Mouse (Mus musculus): ENCODE data around the gene Pard3b. TPM values are rescaled to one million over a fixed set of nuclear protein-coding genes. Genes with fewer than 3 reads are reported as not detected.

Gene Pard3b
- polyA plus RNA-seq, 1 experiment = 0.12 TPM

DNA sequence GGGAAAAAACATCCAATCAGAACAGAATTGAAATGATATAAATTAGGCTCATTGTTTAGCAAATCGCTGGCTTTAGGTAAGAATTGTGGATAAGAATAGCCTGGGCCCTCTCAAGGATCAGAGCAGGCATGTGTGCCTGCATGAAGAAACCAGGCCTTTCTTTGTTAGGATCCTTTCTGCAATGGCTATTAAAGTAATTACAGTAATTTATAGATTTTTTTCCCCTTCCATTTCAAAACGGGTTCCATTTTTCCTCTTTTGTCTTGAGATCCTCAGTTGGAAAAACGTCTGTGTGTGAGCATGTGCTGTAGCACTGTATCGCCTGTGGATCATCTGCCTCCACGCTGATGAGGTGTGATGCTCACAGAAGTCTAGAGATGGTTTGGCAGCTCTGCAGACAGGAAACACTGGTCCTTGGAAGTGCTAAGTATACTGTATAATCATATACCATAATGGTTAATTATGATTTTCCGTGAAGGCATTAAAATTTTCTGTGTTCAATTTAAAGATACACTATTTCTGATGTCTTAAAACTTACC is 198.5 kb downstream of the Pard3b start:
- Histone ChIP-seq H3K4me1 (ENCODE audit: control insufficient read depth, insufficient read depth, low read length) (no peaks in the 10 kb centered on the region), H3K4me3 (ENCODE audit: insufficient read depth, low read length) (no peak overlapping the region), H3K27ac (ENCODE audit: insufficient read depth, low read depth, low read length) (no peak overlapping the region)
- TF ChIP-seq POLR2A (IDR thresholded peaks at IDR 0.05; ENCODE audit: borderline replicate concordance, low read depth, low read length) = no peak

DNA sequence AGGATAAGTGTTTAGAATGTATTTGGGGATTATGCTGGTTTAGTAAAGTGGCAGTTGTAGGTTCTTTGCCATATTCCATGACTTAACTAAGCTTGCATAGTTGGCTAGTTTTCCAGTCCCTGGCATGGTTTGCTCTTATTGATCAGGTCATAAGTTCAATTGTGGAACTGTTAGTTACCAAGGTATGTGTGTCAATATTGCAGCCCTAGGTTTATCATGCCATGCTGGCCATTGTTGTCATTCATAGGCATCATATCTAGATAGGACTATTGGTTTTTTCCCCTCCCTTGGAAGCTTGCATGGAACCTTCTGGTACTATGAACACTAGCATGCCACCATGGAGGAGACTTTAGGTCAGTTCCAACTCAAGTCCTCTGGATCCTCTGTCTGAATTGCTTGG is 208.0 kb downstream of the Pard3b start:
- H3K4me3 ChIP-seq (ENCODE audit: insufficient read depth, low read length) = no peak overlapping the region
- no peak for TF ChIP-seq POLR2A (IDR thresholded peaks at IDR 0.05; ENCODE audit: borderline replicate concordance, low read depth, low read length)
- no peak for TF ChIP-seq CTCF (IDR thresholded peaks at IDR 0.05; ENCODE audit: low read depth, low read length)
- no peak overlapping the region for H3K27ac ChIP-seq (ENCODE audit: insufficient read depth, low read depth, low read length)
- H3K4me1 ChIP-seq (ENCODE audit: control insufficient read depth, insufficient read depth, low read length) = no peaks in the 10 kb centered on the region

GRCm38 (mm10) chr1:61849029-61849714 is 210.5 kb downstream of the Pard3b start:
- H3K27ac ChIP-seq (ENCODE audit: insufficient read depth, low read depth, low read length) = no peak overlapping the region
- H3K4me3 ChIP-seq (ENCODE audit: insufficient read depth, low read length) = no peak overlapping the region
- no peak for TF ChIP-seq POLR2A (IDR thresholded peaks at IDR 0.05; ENCODE audit: borderline replicate concordance, low read depth, low read length)
- no peak for TF ChIP-seq CTCF (IDR thresholded peaks at IDR 0.05; ENCODE audit: low read depth, low read length)
- H3K4me1 ChIP-seq (ENCODE audit: control insufficient read depth, insufficient read depth, low read length) = no peaks in the 10 kb centered on the region

- no peaks in the 10 kb centered on the region for H3K4me1 ChIP-seq (ENCODE audit: control insufficient read depth, insufficient read depth, low read length)
- TF ChIP-seq CTCF (IDR thresholded peaks at IDR 0.05; ENCODE audit: low read depth, low read length) = no peak
- TF ChIP-seq POLR2A (IDR thresholded peaks at IDR 0.05; ENCODE audit: borderline replicate concordance, low read depth, low read length) = no peak
- no peak overlapping the region for H3K4me3 ChIP-seq (ENCODE audit: insufficient read depth, low read length)
Measured at GRCm38 (mm10) chr1:61850471-61850870, 211.8 kb downstream of the Pard3b start.

DNA sequence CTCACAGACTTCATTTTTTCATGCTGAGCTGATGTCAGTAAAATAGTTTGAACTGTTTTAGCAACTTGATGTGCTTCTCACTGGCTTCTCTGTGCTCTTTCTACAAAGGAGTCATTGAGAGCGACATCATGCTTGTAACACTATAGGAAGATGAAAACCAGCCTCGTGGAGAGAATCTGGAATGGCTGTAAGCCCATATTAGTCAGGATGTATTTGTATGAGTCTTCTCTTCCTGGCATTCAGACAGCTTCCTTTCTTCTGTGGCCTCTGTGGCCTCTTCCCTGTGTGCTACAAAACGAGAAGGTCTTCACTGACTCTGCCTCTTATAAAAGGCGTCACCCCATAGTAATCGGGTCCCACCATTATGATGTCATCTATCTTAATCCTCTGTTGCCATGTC is 212.6 kb downstream of the Pard3b start:
- TF ChIP-seq CTCF (IDR thresholded peaks at IDR 0.05; ENCODE audit: low read depth, low read length) (no peak), POLR2A (IDR thresholded peaks at IDR 0.05; ENCODE audit: borderline replicate concordance, low read depth, low read length) (no peak)

More at GRCm38 (mm10) chr1:61850471-61850870, 211.8 kb downstream of the Pard3b start:
- H3K27ac ChIP-seq (ENCODE audit: insufficient read depth, low read depth, low read length) = no peak overlapping the region

DNA sequence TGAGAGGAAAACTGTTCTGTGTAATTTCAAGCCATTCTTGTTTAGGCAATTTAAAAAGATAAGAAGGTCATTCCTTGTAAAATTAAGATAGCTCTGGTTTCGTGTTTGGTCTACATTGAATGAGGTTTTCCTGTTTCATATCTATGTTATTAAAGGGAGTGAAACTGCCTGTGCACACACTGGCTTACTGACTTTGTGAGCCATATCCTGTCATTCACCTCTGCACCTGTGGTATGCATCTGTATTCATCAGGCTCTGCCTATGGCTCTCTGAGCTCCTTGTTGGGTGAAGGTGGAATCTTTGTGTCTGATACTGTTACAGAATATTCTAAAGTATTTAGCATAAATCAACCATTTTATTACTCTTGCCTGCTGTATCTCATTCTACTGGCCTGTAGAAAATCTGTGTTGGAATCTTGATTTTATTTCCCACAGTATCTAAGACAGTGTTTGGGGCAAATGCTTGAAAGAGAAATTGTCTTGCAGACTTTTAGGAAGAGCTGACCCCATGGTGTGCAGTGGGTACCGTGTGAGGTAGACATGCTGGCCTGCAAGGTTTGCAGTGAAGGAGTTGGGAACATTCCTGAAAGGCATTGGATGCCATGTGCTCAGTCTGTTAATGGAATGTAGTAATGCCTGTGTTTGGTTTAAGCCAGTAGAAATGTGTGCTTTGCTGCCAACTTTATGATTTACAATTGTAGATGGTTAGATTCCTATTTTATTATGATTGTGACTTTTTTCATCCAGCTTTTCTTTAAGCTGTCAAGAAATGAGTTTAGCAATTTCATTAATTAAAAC is 228.9 kb downstream of the Pard3b start:
- no peak overlapping the region for H3K27ac ChIP-seq (ENCODE audit: insufficient read depth, low read depth, low read length)
- no peaks in the 10 kb centered on the region for H3K4me1 ChIP-seq (ENCODE audit: control insufficient read depth, insufficient read depth, low read length)
- no peak overlapping the region for H3K4me3 ChIP-seq (ENCODE audit: insufficient read depth, low read length)
- TF ChIP-seq CTCF (IDR thresholded peaks at IDR 0.05; ENCODE audit: low read depth, low read length) (no peak), POLR2A (IDR thresholded peaks at IDR 0.05; ENCODE audit: borderline replicate concordance, low read depth, low read length) (no peak)

More for the DNA sequence above, 212.6 kb downstream of the Pard3b start:
- no peak overlapping the region for H3K4me3 ChIP-seq (ENCODE audit: insufficient read depth, low read length)
- no peaks in the 10 kb centered on the region for H3K4me1 ChIP-seq (ENCODE audit: control insufficient read depth, insufficient read depth, low read length)
- H3K27ac ChIP-seq (ENCODE audit: insufficient read depth, low read depth, low read length) = no peak overlapping the region

DNA sequence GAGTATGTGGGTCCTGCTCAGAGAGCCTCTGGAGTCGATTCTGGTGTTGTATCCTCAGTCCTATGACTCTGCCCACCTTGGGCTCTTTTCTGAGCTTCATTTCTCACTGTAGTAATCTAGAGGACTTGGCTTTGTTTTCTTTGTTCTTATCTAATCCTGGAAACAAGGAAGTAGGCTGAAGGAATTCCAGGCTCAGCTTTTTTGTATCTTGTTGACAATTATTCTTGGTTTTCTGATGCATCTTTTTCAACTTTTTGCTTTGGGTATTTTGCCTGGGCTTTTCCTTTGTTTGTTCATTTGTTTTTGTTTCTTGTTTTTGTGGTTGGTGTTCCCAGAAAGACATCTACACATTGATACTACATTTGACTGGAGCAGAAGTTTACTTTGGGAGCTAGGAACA is 236.3 kb downstream of the Pard3b start:
- TF ChIP-seq CTCF (IDR thresholded peaks at IDR 0.05; ENCODE audit: low read depth, low read length) (no peak), POLR2A (IDR thresholded peaks at IDR 0.05; ENCODE audit: borderline replicate concordance, low read depth, low read length) (no peak)
- Histone ChIP-seq H3K4me1 (ENCODE audit: control insufficient read depth, insufficient read depth, low read length) (no peaks in the 10 kb centered on the region), H3K4me3 (ENCODE audit: insufficient read depth, low read length) (no peak overlapping the region), H3K27ac (ENCODE audit: insufficient read depth, low read depth, low read length) (no peak overlapping the region)

GRCm38 (mm10) chr1:61879706-61880470 is 241.3 kb downstream of the Pard3b start:
- TF ChIP-seq POLR2A (IDR thresholded peaks at IDR 0.05; ENCODE audit: borderline replicate concordance, low read depth, low read length) (no peak), CTCF (IDR thresholded peaks at IDR 0.05; ENCODE audit: low read depth, low read length) (no peak)
- no peak overlapping the region for H3K4me3 ChIP-seq (ENCODE audit: insufficient read depth, low read length)
- H3K4me1 ChIP-seq (ENCODE audit: control insufficient read depth, insufficient read depth, low read length) = no peaks in the 10 kb centered on the region
- H3K27ac ChIP-seq (ENCODE audit: insufficient read depth, low read depth, low read length) = no peak overlapping the region

- Histone ChIP-seq H3K4me3 (ENCODE audit: insufficient read depth, low read length) (no peak overlapping the region), H3K4me1 (ENCODE audit: control insufficient read depth, insufficient read depth, low read length) (no peaks in the 10 kb centered on the region), H3K27ac (ENCODE audit: insufficient read depth, low read depth, low read length) (no peak overlapping the region)
- TF ChIP-seq POLR2A (IDR thresholded peaks at IDR 0.05; ENCODE audit: borderline replicate concordance, low read depth, low read length) (no peak), CTCF (IDR thresholded peaks at IDR 0.05; ENCODE audit: low read depth, low read length) (no peak)
Measured at GRCm38 (mm10) chr1:61896048-61896447, 257.4 kb downstream of the Pard3b start.

All from bone marrow macrophage, adult 2 months (primary cell).